Mouse (Mus musculus) layer of hippocampus, postnatal 25 days (tissue): ENCODE measurements around the gene Vps13d. TPM values are rescaled to one million over a fixed set of nuclear protein-coding genes. Genes with fewer than 3 reads are reported as not detected.

Source experiments
- DNase-seq, 2 experiments: peaks; one replicate each; pipeline ENCODE4 v3.0.0; 2022; ENCODE audit warnings: mixed read lengths in 2 of 2, low spot score in 1 of 2; ENCODE audit errors: extremely low spot score in 1 of 2
- total RNA-seq, 2 experiments: library from RNA; stranded (reverse); gene quantifications; 2 replicates each; pipeline ENCODE4 v1.2.3; 2021

Gene Vps13d
- total RNA-seq, 2 experiments from 2014 or later: 60.5 to 66.0 TPM

- DNase-seq: no peak
These were observed 148.8 kb downstream of the Vps13d start for GRCm38 (mm10) chr4:145046032-145046401.

- DNase-seq: no peak
These were observed 149.3 kb downstream of the Vps13d start for GRCm38 (mm10) chr4:145045312-145046031.

GRCm38 (mm10) chr4:145041223-145041870 is 153.5 kb downstream of the Vps13d start:
- DNase-seq: no peak

GRCm38 (mm10) chr4:145037631-145038416 is 157.0 kb downstream of the Vps13d start:
- no peak for DNase-seq

GRCm38 (mm10) chr4:145037006-145037405 is 157.8 kb downstream of the Vps13d start:
- no peak for DNase-seq

- DNase-seq: no peak
These were observed 159.4 kb downstream of the Vps13d start for GRCm38 (mm10) chr4:145035450-145035849.

GRCm38 (mm10) chr4:145034506-145035243 is 160.1 kb downstream of the Vps13d start:
- no peak for DNase-seq

GRCm38 (mm10) chr4:145033392-145033791 is 161.4 kb downstream of the Vps13d start:
- no peak for DNase-seq

GRCm38 (mm10) chr4:145032637-145033036 is 162.2 kb downstream of the Vps13d start:
- DNase-seq: no peak

GRCm38 (mm10) chr4:145031510-145031909 is 163.3 kb downstream of the Vps13d start:
- no peak for DNase-seq

GRCm38 (mm10) chr4:145026449-145026851 is 168.4 kb downstream of the Vps13d start:
- no peak for DNase-seq

GRCm38 (mm10) chr4:145025409-145025762 is 169.4 kb downstream of the Vps13d start:
- DNase-seq: no peak

GRCm38 (mm10) chr4:145024694-145025408 is 170.0 kb downstream of the Vps13d start:
- no peak for DNase-seq

- no peak for DNase-seq
These were observed 170.9 kb downstream of the Vps13d start for GRCm38 (mm10) chr4:145023911-145024310.

- DNase-seq: no peak
These were observed 172.0 kb downstream of the Vps13d start for GRCm38 (mm10) chr4:145022815-145023214.

- no peak for DNase-seq
These were observed 172.6 kb downstream of the Vps13d start for GRCm38 (mm10) chr4:145022211-145022610.

GRCm38 (mm10) chr4:145020383-145020782 is 174.4 kb downstream of the Vps13d start:
- DNase-seq: no peak

GRCm38 (mm10) chr4:145019121-145019714 is 175.6 kb downstream of the Vps13d start:
- DNase-seq: no peak

GRCm38 (mm10) chr4:145017745-145018144 is 177.1 kb downstream of the Vps13d start:
- DNase-seq: no peak

GRCm38 (mm10) chr4:145016669-145017068 is 178.1 kb downstream of the Vps13d start:
- no peak for DNase-seq
